Mouse (Mus musculus) intestine, postnatal 0 days (tissue): ENCODE data around the gene Nucb1. TPM values are rescaled to one million over a fixed set of nuclear protein-coding genes. Genes with fewer than 3 reads are reported as not detected.

Experiments
- ATAC-seq: fragments of 200-750 bp; cut with Nextera tagmentation; 2 replicates; pipeline ENCODE4 v1.8.0; 2017; ENCODE audit warnings: mild to moderate bottlenecking, moderate TSS enrichment, moderate library complexity
- H3K27ac ChIP-seq: fragments of 300-500 bp; sonication (generic); 2 replicates; pipeline ENCODE4 v1.5.1; 2014; ENCODE audit warnings: mild to moderate bottlenecking, low read depth, low read length, moderate library complexity
- H3K27me3 ChIP-seq: fragments of 300-500 bp; sonication (generic); replicated peaks from 2 replicates; pipeline ENCODE4 v1.6.1; 2014; ENCODE audit warnings: low read length, mixed read lengths; ENCODE audit not compliant: control insufficient read depth, insufficient read depth
- H3K36me3 ChIP-seq: fragments of 300-500 bp; sonication (generic); 2 replicates; pipeline ENCODE4 v1.6.1; 2014; ENCODE audit warnings: mild to moderate bottlenecking, moderate library complexity; ENCODE audit not compliant: control insufficient read depth, insufficient read depth
- H3K4me1 ChIP-seq: fragments of 300-500 bp; sonication (generic); replicated peaks from 2 replicates; pipeline ENCODE4 v1.6.1; 2014; ENCODE audit warnings: antibody characterized with exemption, low read length, mixed read lengths; ENCODE audit not compliant: control insufficient read depth, insufficient read depth
- H3K4me2 ChIP-seq: fragments of 300-500 bp; sonication (generic); replicated peaks from 2 replicates; pipeline ENCODE4 v1.6.1; 2014; ENCODE audit warnings: low read depth, mild to moderate bottlenecking, moderate library complexity
- H3K4me3 ChIP-seq: fragments of 300-500 bp; sonication (generic); 2 replicates; pipeline ENCODE4 v1.5.1; 2014; ENCODE audit warnings: low read depth, low read length
- H3K9ac ChIP-seq: fragments of 300-500 bp; sonication (generic); 2 replicates; pipeline ENCODE4 v1.6.1; 2014; ENCODE audit warnings: mild to moderate bottlenecking, low read depth, low read length
- H3K9me3 ChIP-seq: fragments of 300-500 bp; sonication (generic); 2 replicates; pipeline ENCODE4 v1.6.1; 2016; ENCODE audit warnings: mixed run types; ENCODE audit not compliant: control insufficient read depth
- CTCF ChIP-seq: sonication (generic); IDR thresholded peaks from 2 replicates; pipeline ENCODE4 v1.5.1; 2016; ENCODE audit warnings: low read depth, mild to moderate bottlenecking, control low read depth, antibody characterized with exemption, moderate library complexity
- WGBS: fragments of 180-500 bp; shearing (Covaris S2); extraction: QIAGEN DNeasy Blood & Tissue Kit; methylation state at CpG from one replicate; pipeline ENCODE4 v1.1.7; 2014; 5-methylcytosine and 5-hydroxymethylcytosine counted together
- polyA plus RNA-seq: library from polyadenylated mRNA; unstranded; fragments of >200 nt; fragmentation: Nextera tagmentation; extraction: Ambion mirVana; gene quantifications from 2 replicates; pipeline ENCODE4 v1.2.1, GENCODE M21; 2015

Nucb1 gene
- 199 and 218 TPM in 2 replicates for polyA plus RNA-seq

- no peak for TF ChIP-seq CTCF
- WGBS = under 1% methylated on average over 44 of the region's 44 CpGs
- no peaks in the 10 kb centered on the region for H3K9me3 ChIP-seq
- H3K9ac ChIP-seq = peak within 1 kb of the TSS; percentile 70
- peak; percentile 74 for ATAC-seq
- 0 out of 2 replicates have a peak, but pooled peaks cover 14% of the 10 kb centered on the region for H3K4me1 ChIP-seq
- H3K27ac ChIP-seq = peak within 1 kb of the TSS; percentile 87
- H3K4me2 ChIP-seq = peak within 1 kb of the TSS; percentile 87
- H3K27me3 ChIP-seq = no peaks in the 10 kb centered on the region
- H3K36me3 ChIP-seq = peaks cover 6% of the 10 kb centered on the region; the same call in 1 of the 2 replicates
- H3K4me3 ChIP-seq = peak within 1 kb of the TSS; percentile 67
Measured at GRCm38 (mm10) chr7:45509912-45510787, at the start of gene Nucb1. Gene Nucb1, minus strand, starts transcription at chr7:45510406.

- no peak overlapping the region for H3K4me2 ChIP-seq
- ATAC-seq = peak; percentile 25; the same call in 1 of the 2 replicates
- H3K27me3 ChIP-seq = peaks cover 3% of the 10 kb centered on the region; the same call in 1 of the 2 replicates
- WGBS = 23% methylated on average over 6 of the region's 6 CpGs
- TF ChIP-seq CTCF = no peak
- H3K27ac ChIP-seq = no peak overlapping the region
- H3K4me1 ChIP-seq = no peaks in the 10 kb centered on the region
- no peak overlapping the region for H3K4me3 ChIP-seq
- no peaks in the 10 kb centered on the region for H3K36me3 ChIP-seq
- H3K9ac ChIP-seq = no peak overlapping the region
- no peaks in the 10 kb centered on the region for H3K9me3 ChIP-seq
Measured at GRCm38 (mm10) chr7:45558907-45559306, 48.7 kb upstream of the Nucb1 start.

DNA sequence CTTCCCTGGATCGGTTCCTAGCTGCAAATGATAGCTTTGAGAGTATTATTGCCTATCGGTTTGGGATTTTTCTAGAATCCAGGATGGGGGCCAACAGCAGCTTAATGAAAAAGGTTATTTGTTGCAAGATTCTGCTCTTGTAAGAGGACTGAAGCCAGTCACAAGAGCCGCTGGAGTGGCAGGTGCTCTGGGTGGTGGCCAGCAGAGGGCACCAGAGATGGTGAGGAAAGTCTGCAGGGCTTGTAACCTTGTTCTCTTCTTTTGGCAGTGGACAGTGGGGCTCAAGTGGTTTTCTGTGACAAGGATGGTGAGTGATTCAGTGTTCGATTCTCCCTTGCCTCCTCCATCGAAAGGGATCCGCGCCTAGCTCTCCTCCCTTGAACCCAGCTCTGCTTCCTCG lies 45.6 kb upstream of the Nucb1 start:
- Histone ChIP-seq H3K9me3 (no peaks in the 10 kb centered on the region), H3K4me2 (no peak overlapping the region), H3K36me3 (no peaks in the 10 kb centered on the region), H3K4me3 (no peak overlapping the region), H3K27ac (no peak overlapping the region), H3K4me1 (no peaks in the 10 kb centered on the region), H3K9ac (no peak overlapping the region), H3K27me3 (peaks cover 2% of the 10 kb centered on the region; the same call in 1 of the 2 replicates)
- WGBS = 22% methylated on average over 8 of the region's 8 CpGs
- no peak for ATAC-seq
- peak; percentile 91 for TF ChIP-seq CTCF

GRCm38 (mm10) chr7:45554744-45555143 lies 44.5 kb upstream of the Nucb1 start, which contains the start of gene Hsd17b14:
Gene Hsd17b14, plus strand, starts transcription at chr7:45554893.
- Histone ChIP-seq H3K36me3 (no peaks in the 10 kb centered on the region), H3K4me3 (no peak within 1 kb of the TSS), H3K9ac (no peak within 1 kb of the TSS), H3K4me1 (no peaks in the 10 kb centered on the region), H3K9me3 (no peaks in the 10 kb centered on the region), H3K27ac (no peak within 1 kb of the TSS), H3K27me3 (no peaks in the 10 kb centered on the region), H3K4me2 (no peak within 1 kb of the TSS)
- TF ChIP-seq CTCF = no peak
- 42% methylated on average over 8 of the region's 8 CpGs for WGBS
- no peak for ATAC-seq

DNA sequence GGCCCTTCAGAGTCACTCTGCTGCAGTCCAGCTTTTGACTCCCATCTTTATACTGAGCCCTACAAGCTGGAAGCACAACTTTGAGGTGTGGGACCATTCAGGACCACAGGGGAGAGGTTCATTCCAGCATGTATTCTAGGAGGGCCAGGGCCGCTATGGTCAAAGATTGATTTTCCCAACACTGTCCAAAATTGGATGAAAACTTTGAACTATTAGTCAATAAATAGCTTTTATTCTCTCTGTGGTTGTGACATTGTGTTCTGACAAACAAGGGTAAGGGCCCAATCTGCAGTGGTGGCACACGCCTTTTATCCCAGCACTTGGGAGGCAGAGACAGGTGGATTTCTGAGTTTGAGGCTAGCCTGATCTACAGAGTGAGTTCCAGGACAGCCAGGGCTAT lies 43.8 kb upstream of the Nucb1 start:
- no peaks in the 10 kb centered on the region for H3K36me3 ChIP-seq
- ATAC-seq = no peak
- H3K4me2 ChIP-seq = no peak overlapping the region
- H3K4me1 ChIP-seq = no peaks in the 10 kb centered on the region
- no peaks in the 10 kb centered on the region for H3K9me3 ChIP-seq
- H3K27ac ChIP-seq = no peak overlapping the region
- no peak for TF ChIP-seq CTCF
- no peak overlapping the region for H3K4me3 ChIP-seq
- no peaks in the 10 kb centered on the region for H3K27me3 ChIP-seq
- H3K9ac ChIP-seq = no peak overlapping the region
- WGBS = 89% methylated on average over 2 of the region's 2 CpGs

- no peaks in the 10 kb centered on the region for H3K9me3 ChIP-seq
- H3K36me3 ChIP-seq = no peaks in the 10 kb centered on the region
- H3K27me3 ChIP-seq = no peaks in the 10 kb centered on the region
- no peak overlapping the region for H3K27ac ChIP-seq
- H3K4me1 ChIP-seq = no peaks in the 10 kb centered on the region
- WGBS = 68% methylated on average over 8 of the region's 8 CpGs
- no peak for ATAC-seq
- no peak for TF ChIP-seq CTCF
- H3K4me2 ChIP-seq = no peak overlapping the region
- H3K9ac ChIP-seq = no peak overlapping the region
- no peak overlapping the region for H3K4me3 ChIP-seq
Measured at GRCm38 (mm10) chr7:45553519-45553918, 43.3 kb upstream of the Nucb1 start.
